Mouse (Mus musculus) adrenal gland, postnatal 10 days (tissue): ENCODE data around the gene Rps23. TPM values are rescaled to one million over a fixed set of nuclear protein-coding genes. Genes with fewer than 3 reads are reported as not detected.

ENCODE experiments used
- DNase-seq: peaks from one replicate; pipeline ENCODE4 v3.0.0; 2021; ENCODE audit warnings: mixed read lengths
- total RNA-seq, 2 experiments: library from RNA; stranded (reverse); gene quantifications; 2 replicates each; pipeline ENCODE4 v1.2.3; 2021

The Rps23 gene
- total RNA-seq, 2 experiments from 2014 or later = 467 to 483 TPM

DNA sequence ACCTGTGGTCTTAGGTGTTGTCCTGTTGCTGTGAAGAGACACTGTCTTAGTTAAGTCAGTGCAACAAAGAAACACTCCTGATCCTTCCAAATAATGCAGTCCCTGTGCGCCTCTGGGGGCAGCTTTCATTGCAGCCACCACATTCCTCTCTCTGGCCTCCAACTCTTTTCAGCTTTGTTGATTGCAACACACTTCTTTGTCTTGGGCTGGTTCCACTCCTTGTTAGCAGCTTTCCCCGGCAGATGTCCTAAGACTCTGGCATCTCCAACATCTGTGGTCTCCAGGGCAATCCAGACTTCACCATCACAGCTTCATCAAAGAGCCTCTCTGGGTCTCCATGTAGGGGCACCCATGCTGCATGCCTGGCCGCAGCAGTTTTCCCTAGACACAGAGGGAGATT lies 10.5 kb downstream of the Rps23 start:
- DNase-seq = peak; percentile 11

DNA sequence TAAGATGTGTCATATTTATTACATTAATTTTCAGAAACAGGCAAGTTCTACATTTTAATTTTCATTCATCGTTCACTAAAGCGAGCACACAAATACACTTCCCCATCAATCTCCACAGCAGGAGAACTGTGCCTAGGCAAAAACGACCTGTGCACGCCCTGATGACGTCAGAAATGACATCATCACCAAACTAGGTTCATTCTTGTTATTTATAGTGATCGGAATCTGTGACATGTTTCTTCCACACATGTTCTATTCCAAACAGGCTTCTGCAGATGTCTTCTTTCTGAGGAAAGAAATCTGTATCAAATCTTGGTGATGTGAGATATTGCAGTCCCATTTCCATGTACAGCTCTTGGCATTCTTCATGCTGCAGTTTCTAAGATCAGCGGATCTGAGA lies 13.1 kb downstream of the Rps23 start:
- no peak for DNase-seq

DNA sequence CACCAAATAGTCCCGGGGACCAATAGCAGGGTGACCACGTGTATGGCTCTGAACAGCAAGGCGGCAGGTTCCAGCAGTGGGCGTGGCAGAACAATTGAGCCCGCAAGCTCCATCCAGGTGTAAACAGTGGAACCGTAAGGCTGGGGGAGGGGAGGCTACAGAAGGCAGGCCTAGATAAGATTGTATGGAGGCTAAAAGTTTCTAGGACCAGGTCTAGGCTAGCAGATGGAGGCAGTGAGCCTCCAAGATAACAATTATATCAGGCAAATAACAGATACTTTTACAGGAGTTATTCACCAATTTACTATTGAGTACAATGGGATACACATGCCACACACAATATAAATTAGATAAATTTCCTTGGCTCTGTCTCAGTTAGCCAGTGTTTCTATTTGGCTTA lies 16.4 kb downstream of the Rps23 start:
- DNase-seq = no peak

DNA sequence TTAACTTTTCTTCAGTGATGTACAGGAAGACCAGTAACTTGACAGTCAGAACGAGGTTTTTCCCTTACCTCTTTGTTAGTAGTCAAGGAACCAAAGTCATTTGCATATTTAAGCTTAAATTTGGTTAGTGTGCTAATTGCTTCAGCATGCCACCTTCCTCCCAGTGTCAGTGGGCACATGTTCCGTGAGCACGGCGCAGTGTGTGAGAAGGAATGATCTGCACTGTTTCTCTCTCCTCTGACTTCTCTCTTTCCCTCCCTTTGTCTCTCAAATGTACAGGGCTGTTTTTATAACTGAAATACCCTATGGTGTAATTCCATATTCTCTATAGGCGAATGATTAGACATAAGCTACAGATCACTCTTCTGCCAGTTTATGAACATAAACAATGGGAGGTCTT lies 16.8 kb downstream of the Rps23 start:
- DNase-seq = no peak

DNA sequence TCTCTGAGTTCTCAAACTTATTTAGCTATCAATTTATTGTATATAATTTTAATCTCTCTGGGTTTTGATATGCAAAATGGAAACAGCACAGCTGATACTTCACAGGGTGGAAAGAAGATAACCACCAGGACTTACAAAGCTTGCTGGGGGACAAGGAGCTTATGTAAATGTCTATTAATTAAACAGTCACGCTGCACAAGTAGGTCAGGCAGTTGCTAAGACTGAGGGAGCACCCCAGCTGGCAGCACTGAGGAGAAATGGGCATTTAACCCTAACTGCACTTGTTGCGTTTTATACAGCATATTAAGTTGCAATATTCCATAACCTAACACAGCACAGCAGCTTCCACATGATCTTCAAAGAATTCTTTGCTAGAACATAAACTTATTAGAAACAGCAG lies 36.1 kb downstream of the Rps23 start:
- no peak for DNase-seq

DNA sequence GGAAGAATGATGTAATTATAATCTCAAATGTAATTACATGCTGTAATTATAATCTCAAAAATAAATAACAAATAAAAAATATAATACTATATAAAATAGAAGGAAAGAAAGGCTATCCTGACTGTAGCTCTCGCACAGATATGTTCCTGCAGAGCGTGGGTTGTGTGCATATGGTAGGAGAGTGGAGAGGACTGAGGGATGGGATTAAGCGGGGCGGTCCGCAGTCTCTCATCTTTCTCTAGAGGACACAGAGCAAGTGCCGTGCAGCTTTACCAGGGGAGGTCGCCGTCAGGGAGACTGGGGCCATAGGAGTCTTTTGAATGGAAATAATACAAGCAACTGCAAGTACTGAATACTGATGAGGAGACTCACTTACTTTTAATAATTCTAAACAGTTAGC lies 37.8 kb downstream of the Rps23 start:
- no peak for DNase-seq

DNA sequence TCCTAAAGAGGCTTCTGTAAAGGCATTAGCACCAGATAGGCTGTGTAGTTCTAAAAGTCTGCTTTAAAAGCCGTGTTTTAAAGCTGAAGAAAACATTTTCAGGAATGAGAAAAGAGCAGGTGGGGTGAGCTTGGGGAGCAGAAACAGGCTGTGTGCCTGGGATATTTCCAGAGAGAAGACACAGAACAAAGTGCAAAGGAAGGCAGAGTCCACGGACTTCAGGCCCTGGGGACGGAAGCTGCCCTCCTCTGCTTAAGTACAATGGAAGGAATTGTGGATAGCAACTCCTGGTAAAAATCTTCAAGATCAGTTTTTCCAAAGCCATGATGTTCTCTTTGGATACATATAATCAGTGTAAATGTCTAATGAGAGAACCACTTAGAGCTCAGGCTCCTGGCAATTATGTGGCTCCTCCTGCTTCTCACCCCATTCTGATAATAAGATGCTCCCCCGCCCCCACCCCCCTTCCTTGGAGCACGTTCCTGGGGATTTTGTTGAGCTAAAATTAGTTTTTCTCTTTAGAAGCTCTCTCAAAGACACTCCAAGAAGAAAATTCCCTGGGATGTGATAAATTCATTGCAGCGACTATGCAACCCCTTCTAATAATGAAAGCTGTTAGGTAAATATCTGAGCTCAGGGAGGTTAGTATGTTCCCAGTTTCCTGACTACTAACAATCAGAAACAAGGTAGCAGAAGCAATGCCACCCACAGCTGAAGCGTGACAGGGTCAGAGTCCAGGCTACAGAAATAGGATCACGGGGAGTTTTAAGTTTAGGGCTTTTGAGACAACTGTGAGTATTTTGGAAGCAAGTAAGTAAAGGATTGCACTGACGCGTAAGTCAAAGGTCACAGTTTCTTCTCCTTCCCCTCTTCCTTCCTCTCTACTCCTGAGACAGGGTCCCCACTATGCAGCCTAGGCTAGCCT lies 40.3 kb downstream of the Rps23 start:
- no peak for DNase-seq

DNA sequence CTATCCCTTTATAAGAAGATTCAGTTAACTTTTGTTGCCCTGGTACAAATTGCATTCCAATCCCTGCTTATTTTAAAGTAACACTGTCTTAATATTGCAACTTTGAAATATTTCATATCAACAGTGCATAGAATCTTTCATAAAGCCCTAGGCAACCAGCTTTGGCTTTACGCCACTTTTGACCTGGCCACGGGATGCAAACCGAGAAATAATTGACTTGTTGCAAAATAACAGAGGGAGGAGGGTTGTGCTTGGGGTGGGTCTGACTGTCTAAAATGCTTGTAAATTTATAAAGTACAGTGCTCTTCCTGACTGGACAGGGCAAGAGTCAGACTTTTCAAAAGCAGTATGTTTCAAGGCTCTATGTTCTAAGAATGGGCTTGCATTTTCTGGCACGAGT lies 41.8 kb downstream of the Rps23 start:
- peak; percentile 8 for DNase-seq

DNA sequence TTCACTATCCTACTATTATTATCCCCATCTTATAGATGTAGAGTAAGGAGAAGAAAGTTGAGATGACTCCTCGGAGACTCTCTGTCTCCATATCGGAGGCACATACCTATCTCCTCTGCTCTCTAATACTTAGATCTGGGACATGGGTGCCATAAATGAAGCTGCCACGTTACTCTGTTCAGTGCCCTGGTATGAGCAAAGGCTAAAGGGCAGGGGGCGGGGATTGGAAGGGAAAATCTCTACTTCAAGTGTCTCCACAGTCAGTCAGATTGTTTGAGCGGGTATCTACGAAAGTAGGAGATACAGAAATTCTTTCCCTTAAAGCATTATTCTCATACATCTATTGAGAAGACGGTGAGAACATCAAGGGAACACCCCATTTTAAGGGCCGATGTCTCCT lies 43.2 kb downstream of the Rps23 start:
- peak; percentile 5 for DNase-seq

DNA sequence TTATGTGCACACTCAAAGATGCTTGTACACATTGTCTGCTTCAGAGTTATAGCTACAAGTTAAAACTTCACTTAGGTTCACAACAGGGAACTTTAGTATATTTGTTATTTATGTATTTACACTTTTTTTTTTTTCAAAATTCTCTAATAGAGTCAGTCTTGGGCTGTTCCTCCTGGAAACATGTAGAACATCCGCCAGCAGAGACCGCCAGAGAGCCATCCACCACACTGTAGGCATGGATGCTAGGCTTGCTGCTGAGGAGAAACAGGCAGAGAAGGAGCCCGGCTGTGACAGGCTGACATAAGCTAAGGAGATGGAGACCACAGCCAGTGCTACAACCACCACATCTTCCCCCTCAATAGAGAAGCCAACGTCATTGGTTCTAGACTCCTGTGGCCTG lies 44.7 kb downstream of the Rps23 start:
- DNase-seq = peak; percentile 86

DNA sequence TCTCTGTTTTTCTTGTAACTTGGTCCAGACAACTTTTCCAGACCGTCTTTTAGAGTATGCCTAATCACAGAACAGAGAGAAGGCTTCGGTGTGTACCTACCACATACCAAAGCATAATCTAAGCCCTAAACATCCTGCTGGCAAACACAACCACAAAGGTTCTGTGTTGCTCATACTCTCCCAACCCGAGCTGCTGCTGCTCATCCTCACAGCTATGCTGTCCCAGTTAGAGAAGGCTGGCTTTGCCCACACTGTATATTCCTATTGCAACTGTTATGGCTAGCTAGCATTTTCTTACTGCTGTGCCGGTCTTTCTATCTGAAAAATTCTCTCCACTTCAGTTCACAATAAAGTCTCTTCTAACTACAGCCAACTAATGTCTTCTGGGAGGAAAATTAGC lies 46.2 kb downstream of the Rps23 start:
- no peak for DNase-seq

DNA sequence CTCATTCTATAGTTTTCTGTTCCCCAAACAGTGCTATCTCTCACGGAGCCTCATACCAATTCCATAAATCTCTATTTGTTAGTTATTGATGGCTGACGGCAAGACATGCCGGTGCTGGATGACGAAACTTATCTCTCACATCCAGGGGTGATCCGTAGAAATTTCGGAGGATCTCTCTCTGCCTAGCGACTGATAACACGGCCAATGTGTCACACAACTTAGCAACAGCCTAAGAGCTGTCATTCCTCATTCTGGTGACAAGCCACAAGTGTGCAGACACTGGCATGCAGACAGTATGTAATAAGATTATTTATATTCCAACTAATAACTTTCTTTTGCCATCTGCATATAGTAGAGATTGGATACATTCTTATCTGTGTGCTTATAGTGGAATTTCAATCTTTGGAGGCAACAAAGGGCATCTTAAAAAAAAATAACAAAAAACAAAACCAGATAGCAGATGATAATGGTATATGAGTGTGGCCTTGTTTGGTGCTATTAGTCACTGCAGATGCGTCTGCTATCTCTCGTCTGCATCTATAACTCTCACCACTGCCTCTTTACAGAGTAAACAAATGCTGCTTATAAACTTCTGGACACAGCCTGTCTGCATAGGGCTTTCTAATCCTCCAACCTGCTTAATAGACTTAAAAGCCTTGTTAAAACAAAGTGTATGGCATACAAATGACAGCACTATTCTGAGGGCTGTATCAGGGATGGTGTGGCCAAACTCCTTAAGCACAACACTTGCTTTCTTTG lies 47.7 kb downstream of the Rps23 start:
- DNase-seq = no peak

DNA sequence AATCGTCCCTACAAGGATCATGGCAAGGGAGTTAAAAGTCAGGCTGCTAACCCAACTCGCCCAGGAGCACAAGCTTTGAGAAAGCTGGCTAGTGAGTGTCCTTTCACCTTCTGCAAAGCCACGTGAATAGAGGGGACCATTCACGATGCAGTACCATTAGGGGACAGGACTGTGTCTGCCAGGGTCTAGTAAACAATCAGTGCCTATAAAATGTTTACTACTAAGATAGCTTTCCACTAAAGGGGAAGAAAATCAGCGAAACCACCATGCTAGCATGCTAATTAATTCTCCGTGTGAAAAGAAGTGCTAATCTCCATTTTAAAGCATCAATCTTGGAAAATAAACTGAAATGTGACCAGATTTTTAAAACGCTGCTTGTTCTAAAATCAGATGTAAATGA lies 50.7 kb downstream of the Rps23 start:
- DNase-seq = no peak

Other genes with a start within 250 kb of the Rps23 start
- under 1 TPM in 1 of 2 experiments, not detected in 1; 0.39 TPM for gene Atp6ap1l, start 17.6 kb upstream of the Rps23 start, total RNA-seq